ENCODE assay signal across 19 mouse cellular contexts in the genomic region with DNA sequence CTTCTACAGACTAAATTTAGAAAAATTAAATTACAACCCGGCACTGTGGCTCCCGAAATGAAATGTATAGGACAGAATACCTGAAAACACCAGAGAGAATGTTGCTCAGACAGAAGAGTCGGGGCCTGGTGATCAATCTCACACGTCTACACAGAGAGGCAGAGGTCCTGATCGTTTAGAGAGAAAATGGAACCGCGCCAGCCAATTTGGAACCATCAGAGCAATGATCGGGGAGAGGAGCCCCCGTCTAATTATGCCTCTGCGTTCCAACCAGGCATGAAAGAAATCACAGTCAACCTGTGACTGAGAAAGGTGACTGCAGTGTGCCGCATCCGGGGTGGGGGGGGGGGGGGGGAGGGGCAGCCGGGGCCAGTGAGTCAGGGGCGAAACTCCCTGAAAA. TPM values are rescaled to one million over a fixed set of nuclear protein-coding genes. Genes with fewer than 3 reads are reported as not detected.
DNase-seq lines count a peak whose midpoint lies in the region; ATAC-seq and TF ChIP-seq lines count a peak whose summit lies in the region.
"Had no signal": no experiment of that assay in that cellular context is flagged by ENCODE, and none has a peak within 500 bp of the region (broad histone marks: within the 10 kb centered on the region; RNA-seq: fewer than 3 reads in every experiment).

No protein-coding gene starts in this region.

- H3K4me1 ChIP-seq in hindbrain, postnatal 0 days (ENCODE audit: insufficient read depth, low read length) = no peaks in the 10 kb centered on the region
- H3K4me1 ChIP-seq in hindbrain, embryonic 13.5 days (replicated peaks) = no peaks in the 10 kb centered on the region
- no peaks in the 10 kb centered on the region for H3K4me1 ChIP-seq in lung, embryonic 16.5 days (replicated peaks; ENCODE audit: control insufficient read depth, insufficient read depth, low read length)
- H3K4me1 ChIP-seq: embryonic facial prominence, embryonic 10.5 days; heart, embryonic 13.5 days had no signal

- no peak overlapping the region for H3K4me3 ChIP-seq in hindbrain, postnatal 0 days (ENCODE audit: low read length)
- H3K4me3 ChIP-seq in hindbrain, embryonic 13.5 days = no peak overlapping the region
- no peak overlapping the region for H3K4me3 ChIP-seq in lung, embryonic 16.5 days (ENCODE audit: low read length)
- H3K4me3 ChIP-seq: embryonic facial prominence, embryonic 10.5 days; heart, embryonic 13.5 days had no signal

- 47% methylated on average over 11 of the region's 14 CpGs for WGBS in hindbrain, postnatal 0 days
- WGBS in hindbrain, embryonic 13.5 days = 66% methylated on average over 14 of the region's 14 CpGs
- WGBS in lung, embryonic 16.5 days = 34% methylated on average over 12 of the region's 14 CpGs

- no peak overlapping the region for H3K4me2 ChIP-seq in hindbrain, postnatal 0 days (ENCODE audit: low read depth, low read length)
- no peak overlapping the region for H3K4me2 ChIP-seq in hindbrain, embryonic 13.5 days
- peak overlapping the region; percentile 19 for H3K4me2 ChIP-seq in lung, embryonic 16.5 days (ENCODE audit: low read depth, low read length)
- H3K4me2 ChIP-seq: heart, embryonic 13.5 days had no signal

- peak; percentile 24 to 27 for DNase-seq in cerebellum, postnatal 10 days
- no peak for DNase-seq in cerebellum, adult 11 months
- DNase-seq in hindbrain, postnatal 0 days (ENCODE audit: low spot score) = peak; percentile 55
- no peak for DNase-seq in lung, postnatal 25 days (ENCODE audit: low spot score)
- DNase-seq in adrenal gland, adult 18-20 months (ENCODE audit: low spot score in 2 of 2) = no peak
- DNase-seq: adrenal gland, postnatal 10 days; B cell, adult 2 months; cerebellum, adult 18-20 months; cerebellum, adult 9-11 months; gastrocnemius, postnatal 36 days; heart, adult 11 months; heart, postnatal 36 days had no signal

- H3K27ac ChIP-seq in hindbrain, postnatal 0 days = no peak overlapping the region
- no peak overlapping the region for H3K27ac ChIP-seq in hindbrain, embryonic 13.5 days
- no peak overlapping the region for H3K27ac ChIP-seq in lung, embryonic 16.5 days (ENCODE audit: low read length)
- H3K27ac ChIP-seq: embryonic facial prominence, embryonic 10.5 days; heart, embryonic 13.5 days had no signal

- no peaks in the 10 kb centered on the region for H3K27me3 ChIP-seq in hindbrain, postnatal 0 days (ENCODE audit: insufficient read depth, low read length)
- no peaks in the 10 kb centered on the region for H3K27me3 ChIP-seq in hindbrain, embryonic 13.5 days
- H3K27me3 ChIP-seq in lung, embryonic 16.5 days (ENCODE audit: control insufficient read depth, insufficient read depth, low read depth, low read length) = no peaks in the 10 kb centered on the region
- H3K27me3 ChIP-seq: heart, embryonic 13.5 days had no signal

- ATAC-seq in hindbrain, postnatal 0 days = no peak
- ATAC-seq in hindbrain, embryonic 13.5 days (ENCODE audit: low FRiP score) = no peak
- no peak for ATAC-seq in lung, embryonic 16.5 days (ENCODE audit: low read depth)
- ATAC-seq: CD4-positive, CD25-positive, alpha-beta regulatory T cell, adult 4 months; hindbrain, embryonic 16.5 days had no signal

- H3K9ac ChIP-seq in hindbrain, postnatal 0 days (replicated peaks; ENCODE audit: low read length) = no peak overlapping the region
- no peak overlapping the region for H3K9ac ChIP-seq in hindbrain, embryonic 13.5 days
- no peak overlapping the region for H3K9ac ChIP-seq in lung, embryonic 16.5 days (ENCODE audit: low read length)
- H3K9ac ChIP-seq: heart, embryonic 13.5 days had no signal

- no peaks in the 10 kb centered on the region for H3K36me3 ChIP-seq in hindbrain, postnatal 0 days (ENCODE audit: insufficient read depth, low read length)
- H3K36me3 ChIP-seq in hindbrain, embryonic 13.5 days = no peaks in the 10 kb centered on the region
- no peaks in the 10 kb centered on the region for H3K36me3 ChIP-seq in lung, embryonic 16.5 days (ENCODE audit: control insufficient read depth, insufficient read depth, low read length)
- H3K36me3 ChIP-seq: embryonic facial prominence, embryonic 10.5 days; G1E; heart, embryonic 13.5 days had no signal

- TF ChIP-seq CTCF in hindbrain, postnatal 0 days (IDR thresholded peaks at IDR 0.05; ENCODE audit: low read depth) = no peak

- H3K9me3 ChIP-seq in hindbrain, postnatal 0 days (ENCODE audit: low read length) = no peaks in the 10 kb centered on the region
- no peaks in the 10 kb centered on the region for H3K9me3 ChIP-seq in hindbrain, embryonic 13.5 days
- no peaks in the 10 kb centered on the region for H3K9me3 ChIP-seq in lung, embryonic 16.5 days (ENCODE audit: control insufficient read depth, low read length)
- H3K9me3 ChIP-seq: embryonic facial prominence, embryonic 10.5 days; G1E; heart, embryonic 13.5 days had no signal

RNA-seq across cellular contexts. Expression of a gene that starts 24.4 kb away (rescaled TPM):
- 14.4 and 17.6 TPM in 2 replicates for total RNA-seq in hindbrain, postnatal 0 days (2014; rRNA removed)
- polyA plus RNA-seq in hindbrain, postnatal 0 days (2015; fragmentation: Nextera tagmentation; extraction: Ambion mirVana) = 14.5 and 15.6 TPM in 2 replicates
- 9.1 and 10.2 TPM in 2 replicates for polyA plus RNA-seq in hindbrain, embryonic 13.5 days (2015; fragmentation: Nextera tagmentation; extraction: Ambion mirVana)
- polyA plus RNA-seq in lung, embryonic 16.5 days (2015; fragmentation: Nextera tagmentation; extraction: Ambion mirVana) = 2.7 and 3.7 TPM in 2 replicates
- total RNA-seq in adrenal gland, adult 18-20 months (2021) = 1 to 10 TPM; 6.2 to 6.8 TPM
- total RNA-seq: G1E had no signal
- polyA plus RNA-seq: CD4-positive, CD25-positive, alpha-beta regulatory T cell, adult 4 months; G1E had no signal

Comparison
In these comparisons a context has a peak if more than half of its experiments do, and no peak if none do; other contexts are left out.
1. DNase-seq: peak in cerebellum, postnatal 10 days (2 of 2) and hindbrain, postnatal 0 days (single experiment); none in cerebellum, adult 11 months (single experiment), lung, postnatal 25 days (single experiment) and adrenal gland, adult 18-20 months (0 of 2).